In the genomic region with DNA sequence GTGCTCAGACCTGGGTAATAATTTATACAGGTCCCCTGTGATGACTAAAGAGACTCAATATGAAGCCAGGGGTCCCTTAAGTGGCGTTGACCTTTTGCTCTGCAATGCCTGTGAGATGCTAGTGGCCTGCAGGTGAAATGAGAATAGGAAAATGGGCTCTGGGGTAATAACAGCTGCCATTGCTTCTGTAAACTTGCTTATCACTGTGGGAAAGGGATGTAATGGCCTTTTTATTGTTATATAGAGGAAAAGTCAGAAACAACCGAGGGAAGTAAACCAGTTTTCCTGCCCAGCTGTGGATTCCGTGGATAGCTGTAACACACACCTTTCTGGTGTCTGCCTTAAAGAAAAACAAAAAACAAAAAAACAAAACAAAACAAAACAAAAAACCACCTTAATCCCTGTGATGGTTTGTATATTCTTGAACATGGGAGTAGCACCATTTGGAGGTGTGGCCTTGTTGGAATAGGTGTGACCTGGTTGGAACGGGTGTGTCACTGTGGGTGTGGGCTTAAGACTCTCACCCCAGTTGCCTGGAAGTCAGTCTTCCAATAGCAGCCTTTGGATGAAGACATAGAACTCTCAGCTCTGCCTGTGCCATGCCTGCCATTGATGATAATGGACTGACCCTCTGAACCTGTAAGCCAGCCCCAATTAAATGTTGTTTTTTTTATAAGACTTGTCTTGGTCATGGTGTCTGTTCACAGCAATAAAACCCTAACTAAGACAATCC, we compare ENCODE assay signal across 41 mouse cellular contexts. TPM values are rescaled to one million over a fixed set of nuclear protein-coding genes. Genes with fewer than 3 reads are reported as not detected.
"Had no signal": no experiment of that assay in that cellular context is flagged by ENCODE, and none has a peak within 500 bp of the region (broad histone marks: within the 10 kb centered on the region; RNA-seq: fewer than 3 reads in every experiment).

No protein-coding gene starts in this region.

RNA-seq across cellular contexts. Expression of a gene that starts 10.7 kb away (rescaled TPM):
- total RNA-seq: left cerebral cortex, postnatal 36 days; midbrain, postnatal 0 days had no signal
- polyA plus RNA-seq: midbrain, embryonic 10.5 days; midbrain, embryonic 11.5 days; midbrain, embryonic 12.5 days; midbrain, embryonic 13.5 days; midbrain, embryonic 14.5 days; myocyte had no signal

RNA-seq across cellular contexts. Expression of a gene that starts 22.0 kb away (rescaled TPM):
- total RNA-seq: left cerebral cortex, postnatal 10 days; left cerebral cortex, postnatal 14 days; left cerebral cortex, postnatal 25 days; left cerebral cortex, postnatal 36 days; left cerebral cortex, postnatal 4 days; liver, adult 2 months; megakaryocyte progenitor cell, adult 5-6 weeks; megakaryocyte, adult 5-6 weeks; megakaryocyte-erythroid progenitor cell, adult 5-6 weeks; midbrain, postnatal 0 days; monocyte, adult 5-6 weeks had no signal
- polyA plus RNA-seq: limb, embryonic 10.5 days; limb, embryonic 11.5 days; limb, embryonic 12.5 days; limb, embryonic 13.5 days; limb, embryonic 14.5 days; limb, embryonic 15.5 days; liver, adult 2 months; liver, embryonic 11.5 days; liver, embryonic 12.5 days; liver, embryonic 13.5 days; liver, embryonic 14.5 days; liver, embryonic 15.5 days; liver, embryonic 16.5 days; liver, postnatal 0 days; lung, adult 2 months; lung, embryonic 14.5 days; lung, embryonic 15.5 days; lung, embryonic 16.5 days; lung, postnatal 0 days; macrophage; midbrain, embryonic 10.5 days; midbrain, embryonic 11.5 days; midbrain, embryonic 12.5 days; midbrain, embryonic 13.5 days; midbrain, embryonic 14.5 days; midbrain, embryonic 15.5 days; midbrain, embryonic 16.5 days; midbrain, postnatal 0 days; myocyte; neural tube, embryonic 11.5 days; neural tube, embryonic 12.5 days; neural tube, embryonic 13.5 days had no signal

RNA-seq across cellular contexts. Expression of a gene that starts 34.1 kb away (rescaled TPM):
- total RNA-seq: left cerebral cortex, postnatal 10 days; left cerebral cortex, postnatal 14 days; left cerebral cortex, postnatal 25 days; left cerebral cortex, postnatal 36 days; left cerebral cortex, postnatal 4 days; liver, adult 2 months; megakaryocyte progenitor cell, adult 5-6 weeks; megakaryocyte, adult 5-6 weeks; megakaryocyte-erythroid progenitor cell, adult 5-6 weeks; midbrain, postnatal 0 days; monocyte, adult 5-6 weeks had no signal
- polyA plus RNA-seq: limb, embryonic 10.5 days; limb, embryonic 11.5 days; limb, embryonic 12.5 days; limb, embryonic 13.5 days; limb, embryonic 14.5 days; limb, embryonic 15.5 days; liver, adult 2 months; liver, embryonic 11.5 days; liver, embryonic 12.5 days; liver, embryonic 13.5 days; liver, embryonic 14.5 days; liver, embryonic 15.5 days; liver, embryonic 16.5 days; liver, postnatal 0 days; lung, adult 2 months; lung, embryonic 14.5 days; lung, embryonic 15.5 days; lung, embryonic 16.5 days; lung, postnatal 0 days; macrophage; midbrain, embryonic 10.5 days; midbrain, embryonic 11.5 days; midbrain, embryonic 12.5 days; midbrain, embryonic 13.5 days; midbrain, embryonic 14.5 days; midbrain, embryonic 15.5 days; midbrain, embryonic 16.5 days; midbrain, postnatal 0 days; myocyte; neural tube, embryonic 11.5 days; neural tube, embryonic 12.5 days; neural tube, embryonic 13.5 days had no signal
